Mouse (Mus musculus) testis, adult 2 months (tissue): ENCODE data around the gene Cd59a. TPM values are rescaled to one million over a fixed set of nuclear protein-coding genes. Genes with fewer than 3 reads are reported as not detected.
"Not testable (repeated sequence)": the region's sequence is repeated elsewhere in the genome, so short reads cannot be mapped to it uniquely, and the experiment has no call there.

ENCODE experiments used
- H3K27ac ChIP-seq: fragments of 200-500 bp; 2 replicates; pipeline ENCODE4 v1.5.1; 2012; ENCODE audit warnings: low read depth, low read length; ENCODE audit not compliant: control insufficient read depth, insufficient read depth
- H3K27me3 ChIP-seq: fragments of 200-500 bp; 2 replicates; pipeline ENCODE4 v1.6.1; 2012; ENCODE audit warnings: mild to moderate bottlenecking, low read length, moderate library complexity; ENCODE audit not compliant: control insufficient read depth, insufficient read depth
- H3K36me3 ChIP-seq: fragments of 200-500 bp; 2 replicates; pipeline ENCODE4 v1.6.1; 2012; ENCODE audit warnings: mild to moderate bottlenecking, low read length; ENCODE audit not compliant: control insufficient read depth, insufficient read depth
- H3K4me1 ChIP-seq: fragments of 200-500 bp; 2 replicates; pipeline ENCODE4 v1.6.1; 2012; ENCODE audit warnings: low read length; ENCODE audit not compliant: control insufficient read depth, insufficient read depth
- H3K4me3 ChIP-seq: fragments of 200-500 bp; 2 replicates; pipeline ENCODE4 v1.5.1; 2012; ENCODE audit warnings: low read depth, mild to moderate bottlenecking, low read length, moderate library complexity, mixed read lengths; ENCODE audit not compliant: control insufficient read depth
- CTCF ChIP-seq: fragments of 200-500 bp; IDR thresholded peaks from 2 replicates; pipeline ENCODE4 v1.5.1; 2012; ENCODE audit warnings: low read depth, mild to moderate bottlenecking, inconsistent platforms, low read length, moderate library complexity; ENCODE audit not compliant: control insufficient read depth, insufficient read depth, insufficient replicate concordance
- POLR2A ChIP-seq: fragments of 200-500 bp; IDR thresholded peaks from 2 replicates; pipeline ENCODE4 v1.6.1; 2012; ENCODE audit warnings: low read depth, mild to moderate bottlenecking, inconsistent platforms, low read length, moderate library complexity; ENCODE audit not compliant: control insufficient read depth
- polyA plus RNA-seq: library from polyadenylated mRNA; depleted of rRNA; stranded (reverse); fragments of >200 nt; gene quantifications from 2 replicates; pipeline ENCODE4 v1.2.3, GENCODE M21; 2012; rRNA removed

The Cd59a gene
- 13.0 and 20.8 TPM in 2 replicates for polyA plus RNA-seq

GRCm38 (mm10) chr2:104095741-104096213, at the start of gene Cd59a:
TSS of gene Cd59a (plus strand) at chr2:104095801.
- Histone ChIP-seq H3K27me3 (no peaks in the 10 kb centered on the region), H3K27ac (peak within 1 kb of the TSS; percentile 49)

GRCm38 (mm10) chr2:104058381-104058780, 37.2 kb upstream of the Cd59a start:
- no peak overlapping the region for H3K4me3 ChIP-seq
- no peak for TF ChIP-seq POLR2A
- TF ChIP-seq CTCF = no peak
- no peaks in the 10 kb centered on the region for H3K4me1 ChIP-seq
- H3K36me3 ChIP-seq = peaks cover 1% of the 10 kb centered on the region
- H3K27me3 ChIP-seq = no peaks in the 10 kb centered on the region
- H3K27ac ChIP-seq = no peak overlapping the region

More at GRCm38 (mm10) chr2:104095741-104096213, at the start of gene Cd59a:
- H3K4me3 ChIP-seq = peak within 1 kb of the TSS; percentile 76
- H3K4me1 ChIP-seq = peaks cover 3% of the 10 kb centered on the region; the same call in 1 of the 2 replicates
- TF ChIP-seq POLR2A (peak; percentile 27; the same call in 1 of the 2 replicates), CTCF (no peak)
- H3K36me3 ChIP-seq = no peaks in the 10 kb centered on the region

GRCm38 (mm10) chr2:104058954-104059353, 36.6 kb upstream of the Cd59a start:
- Histone ChIP-seq H3K36me3 (peaks cover 1% of the 10 kb centered on the region), H3K4me1 (no peaks in the 10 kb centered on the region), H3K27ac (no peak overlapping the region), H3K4me3 (no peak overlapping the region), H3K27me3 (no peaks in the 10 kb centered on the region)
- TF ChIP-seq POLR2A (no peak), CTCF (no peak)

GRCm38 (mm10) chr2:104059786-104060185, 35.8 kb upstream of the Cd59a start:
- no peaks in the 10 kb centered on the region for H3K27me3 ChIP-seq
- H3K27ac ChIP-seq = no peak overlapping the region
- H3K4me1 ChIP-seq = no peaks in the 10 kb centered on the region
- no peak for TF ChIP-seq CTCF
- no peak for TF ChIP-seq POLR2A
- H3K4me3 ChIP-seq = no peak overlapping the region
- H3K36me3 ChIP-seq = peaks cover 1% of the 10 kb centered on the region

- no peaks in the 10 kb centered on the region for H3K27me3 ChIP-seq
- H3K27ac ChIP-seq = no peak overlapping the region
- no peaks in the 10 kb centered on the region; the same call in 1 of the 2 replicates for H3K36me3 ChIP-seq
- no peaks in the 10 kb centered on the region for H3K4me1 ChIP-seq
- H3K4me3 ChIP-seq = no peak overlapping the region
- TF ChIP-seq POLR2A (no peak), CTCF (no peak)
Observed at GRCm38 (mm10) chr2:104060996-104061395, 34.6 kb upstream of the Cd59a start.

GRCm38 (mm10) chr2:104062665-104063064, 32.9 kb upstream of the Cd59a start:
- H3K27me3 ChIP-seq = no peaks in the 10 kb centered on the region
- no peak overlapping the region for H3K27ac ChIP-seq
- H3K4me1 ChIP-seq = no peaks in the 10 kb centered on the region
- H3K36me3 ChIP-seq = no peaks in the 10 kb centered on the region; the same call in 1 of the 2 replicates
- H3K4me3 ChIP-seq = no peak overlapping the region
- TF ChIP-seq POLR2A (no peak), CTCF (no peak)

GRCm38 (mm10) chr2:104064152-104064551, 31.4 kb upstream of the Cd59a start:
- TF ChIP-seq POLR2A (no peak), CTCF (no peak)
- no peaks in the 10 kb centered on the region; the same call in 1 of the 2 replicates for H3K36me3 ChIP-seq

GRCm38 (mm10) chr2:104065526-104065925, 30.1 kb upstream of the Cd59a start, which contains the start of gene Gm10912:
TSS of gene Gm10912 (plus strand) at chr2:104065826.
- not testable (repeated sequence) for H3K36me3 ChIP-seq, H3K4me1 ChIP-seq, H3K27ac ChIP-seq, H3K27me3 ChIP-seq
- H3K4me3 ChIP-seq = peak within 1 kb of the TSS; percentile 10; the same call in 1 of the 2 replicates

More at GRCm38 (mm10) chr2:104064152-104064551, 31.4 kb upstream of the Cd59a start:
- peak overlapping the region; percentile 36 for H3K4me3 ChIP-seq
- no peaks in the 10 kb centered on the region for H3K4me1 ChIP-seq
- no peaks in the 10 kb centered on the region for H3K27me3 ChIP-seq
- H3K27ac ChIP-seq = no peak overlapping the region

GRCm38 (mm10) chr2:104068450-104068849, 27.2 kb upstream of the Cd59a start, which contains the start of gene Gm10799:
TSS of gene Gm10799 (minus strand) at chr2:104068550.
- H3K27me3 ChIP-seq, H3K27ac ChIP-seq, H3K4me1 ChIP-seq, H3K36me3 ChIP-seq, H3K4me3 ChIP-seq: not testable (repeated sequence)
